Mouse (Mus musculus) heart, adult 2 months (tissue): ENCODE measurements around the gene Ifna1.

ENCODE experiments used
- EP300 ChIP-seq: fragments of 200-500 bp; IDR thresholded peaks from 2 replicates; pipeline ENCODE4 v1.6.1; 2011; ENCODE audit warnings: low read depth, low read length, control low read depth; ENCODE audit not compliant: insufficient read depth
- POLR2A ChIP-seq: fragments of 200-500 bp; IDR thresholded peaks from 2 replicates; pipeline ENCODE4 v1.6.1; 2011; ENCODE audit warnings: mild to moderate bottlenecking, low read depth, low read length, control low read depth; ENCODE audit not compliant: insufficient read depth

GRCm38 (mm10) chr4:88875435-88876095, 25.7 kb downstream of the Ifna1 start:
- TF ChIP-seq POLR2A (no peak), EP300 (no peak)
